ENCODE assay signal across 8 mouse cellular contexts in genomic region chr16:49856661-49857060, GRCm38 (mm10). TPM values are rescaled to one million over a fixed set of nuclear protein-coding genes. Genes with fewer than 3 reads are reported as not detected.
DNase-seq lines count a peak whose midpoint lies in the region; ATAC-seq and TF ChIP-seq lines count a peak whose summit lies in the region.

No protein-coding gene starts in this region.

- H3K27me3 ChIP-seq in heart, embryonic 13.5 days (replicated peaks) = no peaks in the 10 kb centered on the region
- H3K27me3 ChIP-seq in E14TG2a.4 (ENCODE audit: insufficient read depth, low read length) = peaks cover 16% of the 10 kb centered on the region; the same call in 1 of the 2 replicates
- H3K27me3 ChIP-seq in forebrain, embryonic 14.5 days (replicated peaks; ENCODE audit: control insufficient read depth, insufficient read depth, low read length) = no peaks in the 10 kb centered on the region
- no peaks in the 10 kb centered on the region for H3K27me3 ChIP-seq in liver, embryonic 16.5 days (ENCODE audit: control insufficient read depth, insufficient read depth, low read depth, low read length)

- peak overlapping the region; percentile 81 for H3K4me2 ChIP-seq in heart, embryonic 13.5 days
- H3K4me2 ChIP-seq in forebrain, embryonic 14.5 days (ENCODE audit: low read length) = peak overlapping the region; percentile 55
- peak overlapping the region; percentile 41 for H3K4me2 ChIP-seq in liver, embryonic 16.5 days (ENCODE audit: low read depth, low read length)

- DNase-seq in heart, adult 18-20 months = no peak
- peak; percentile 15 for DNase-seq in forebrain, embryonic 14.5 days (ENCODE audit: low spot score)
- no peak for DNase-seq in urinary bladder, postnatal 14 days (ENCODE audit: low spot score)
- DNase-seq in ovary, adult 18-20 months (ENCODE audit: low spot score) = no peak
- DNase-seq in natural killer cell, adult 2 months (ENCODE audit: low spot score in 2 of 2) = no peak

- no peak for ATAC-seq in heart, embryonic 13.5 days (ENCODE audit: extremely low read depth, insufficient number of reproducible peaks, low FRiP score, low TSS enrichment)
- ATAC-seq in forebrain, embryonic 14.5 days = no peak
- no peak for ATAC-seq in liver, embryonic 16.5 days (ENCODE audit: low read depth)

- peaks cover 6% of the 10 kb centered on the region; the same call in 1 of the 2 replicates for H3K36me3 ChIP-seq in heart, embryonic 13.5 days
- H3K36me3 ChIP-seq in E14TG2a.4 (ENCODE audit: insufficient read depth, low read length) = no peaks in the 10 kb centered on the region
- no peaks in the 10 kb centered on the region for H3K36me3 ChIP-seq in forebrain, embryonic 14.5 days (ENCODE audit: control insufficient read depth, insufficient read depth, low read length)
- peaks cover 23% of the 10 kb centered on the region for H3K36me3 ChIP-seq in liver, embryonic 16.5 days (ENCODE audit: control insufficient read depth, insufficient read depth)

- peak overlapping the region; percentile 96 for H3K9ac ChIP-seq in heart, embryonic 13.5 days
- peak overlapping the region; percentile 93 for H3K9ac ChIP-seq in forebrain, embryonic 14.5 days (ENCODE audit: low read length)
- peak overlapping the region; percentile 100 for H3K9ac ChIP-seq in liver, embryonic 16.5 days (ENCODE audit: low read depth, low read length)

- H3K4me3 ChIP-seq in heart, embryonic 13.5 days = peak overlapping the region; percentile 93
- peak overlapping the region; percentile 97; the same call in 1 of the 2 replicates for H3K4me3 ChIP-seq in E14TG2a.4 (replicated peaks; ENCODE audit: low read length)
- peak overlapping the region; percentile 89 for H3K4me3 ChIP-seq in forebrain, embryonic 14.5 days (ENCODE audit: low read depth, low read length)
- H3K4me3 ChIP-seq in liver, embryonic 16.5 days (ENCODE audit: low read depth, low read length) = peak overlapping the region; percentile 94

- H3K27ac ChIP-seq in heart, embryonic 13.5 days (replicated peaks) = peak overlapping the region; percentile 97; the same call in 1 of the 2 replicates
- H3K27ac ChIP-seq in forebrain, embryonic 14.5 days (ENCODE audit: low read depth, low read length) = no peak overlapping the region; the same call in 1 of the 2 replicates
- peak overlapping the region; percentile 100 for H3K27ac ChIP-seq in liver, embryonic 16.5 days (ENCODE audit: low read length)

- H3K4me1 ChIP-seq in heart, embryonic 13.5 days = peaks cover 37% of the 10 kb centered on the region
- H3K4me1 ChIP-seq in E14TG2a.4 (replicated peaks; ENCODE audit: low read depth, low read length) = peaks cover 44% of the 10 kb centered on the region
- H3K4me1 ChIP-seq in forebrain, embryonic 14.5 days (ENCODE audit: control insufficient read depth, insufficient read depth, low read length) = peaks cover 7% of the 10 kb centered on the region; the same call in 1 of the 2 replicates
- H3K4me1 ChIP-seq in liver, embryonic 16.5 days (ENCODE audit: control insufficient read depth, low read depth, low read length) = peaks cover 38% of the 10 kb centered on the region

- no peak for TF ChIP-seq CTCF in E14TG2a.4 (conservative IDR thresholded peaks at IDR 0.05; ENCODE audit: low read length)

- no peaks in the 10 kb centered on the region for H3K9me3 ChIP-seq in heart, embryonic 13.5 days
- no peaks in the 10 kb centered on the region for H3K9me3 ChIP-seq in E14TG2a.4 (ENCODE audit: low read length)
- no peaks in the 10 kb centered on the region for H3K9me3 ChIP-seq in forebrain, embryonic 14.5 days (replicated peaks; ENCODE audit: control insufficient read depth, low read length)
- no peaks in the 10 kb centered on the region for H3K9me3 ChIP-seq in liver, embryonic 16.5 days (replicated peaks; ENCODE audit: control insufficient read depth, low read length)

- 17% methylated on average over 8 of the region's 8 CpGs for WGBS in heart, embryonic 13.5 days
- WGBS in forebrain, embryonic 14.5 days = 13% methylated on average over 8 of the region's 8 CpGs
- 5% methylated on average over 8 of the region's 8 CpGs for WGBS in liver, embryonic 16.5 days (ENCODE audit: insufficient replicate concordance)

RNA-seq across cellular contexts. Expression of gene Cd47, which starts 56.3 kb away (rescaled TPM):
- 46.2 and 56.1 TPM in 2 replicates for polyA plus RNA-seq in heart, embryonic 13.5 days (2015; fragmentation: Nextera tagmentation; extraction: Ambion mirVana)
- total RNA-seq in heart, adult 18-20 months (2021) = 10 to 100 TPM; 79.4 to 84.7 TPM
- 97.9 and 120 TPM in 2 replicates for polyA plus RNA-seq in forebrain, embryonic 14.5 days (2014; fragmentation: Nextera tagmentation; extraction: Ambion mirVana)
- 286 and 291 TPM in 2 replicates for polyA plus RNA-seq in liver, embryonic 16.5 days (2015; fragmentation: Nextera tagmentation; extraction: Ambion mirVana)
